Mouse (Mus musculus): Measurements from ENCODE around the gene Lancl3. TPM values are rescaled to one million over a fixed set of nuclear protein-coding genes. Genes with fewer than 3 reads are reported as not detected.

The Lancl3 gene
- polyA plus RNA-seq (2015; fragmentation: Nextera tagmentation; extraction: Ambion mirVana) = 4.9 and 5.2 TPM in 2 replicates

GRCm38 (mm10) chrX:9199761-9200371, at the start of gene Lancl3:
Lancl3 (plus strand) TSS chrX:9199902.
- Histone ChIP-seq H3K27me3 (replicated peaks; ENCODE audit: control insufficient read depth, insufficient read depth, low read length) (no peaks in the 10 kb centered on the region), H3K4me3 (ENCODE audit: low read length) (peak within 1 kb of the TSS; percentile 53), H3K9me3 (ENCODE audit: control insufficient read depth, low read length) (no peaks in the 10 kb centered on the region), H3K27ac (ENCODE audit: low read depth, low read length) (no peak within 1 kb of the TSS), H3K36me3 (ENCODE audit: control insufficient read depth, insufficient read depth, low read length) (no peaks in the 10 kb centered on the region), H3K4me1 (ENCODE audit: control insufficient read depth, insufficient read depth, low read depth, low read length) (no peaks in the 10 kb centered on the region), H3K4me2 (ENCODE audit: low read length) (peak within 1 kb of the TSS; percentile 61), H3K9ac (ENCODE audit: low read depth, low read length) (peak within 1 kb of the TSS; percentile 64)
- 18% methylated on average over 45 of the region's 49 CpGs for WGBS
- peak; percentile 83 for ATAC-seq

GRCm38 (mm10) chrX:9179011-9179410, 20.7 kb upstream of the Lancl3 start:
- Histone ChIP-seq H3K27me3 (replicated peaks; ENCODE audit: control insufficient read depth, insufficient read depth, low read length) (no peaks in the 10 kb centered on the region), H3K36me3 (ENCODE audit: control insufficient read depth, insufficient read depth, low read length) (no peaks in the 10 kb centered on the region), H3K4me1 (ENCODE audit: control insufficient read depth, insufficient read depth, low read depth, low read length) (no peaks in the 10 kb centered on the region), H3K9ac (ENCODE audit: low read depth, low read length) (no peak overlapping the region), H3K9me3 (ENCODE audit: control insufficient read depth, low read length) (no peaks in the 10 kb centered on the region), H3K4me3 (ENCODE audit: low read length) (no peak overlapping the region), H3K4me2 (ENCODE audit: low read length) (no peak overlapping the region), H3K27ac (ENCODE audit: low read depth, low read length) (no peak overlapping the region)
- 65% methylated on average over 2 of the region's 2 CpGs for WGBS
- ATAC-seq = no peak

- ATAC-seq = no peak
- H3K27me3 ChIP-seq (replicated peaks; ENCODE audit: control insufficient read depth, insufficient read depth, low read length) = no peaks in the 10 kb centered on the region
- H3K4me1 ChIP-seq (ENCODE audit: control insufficient read depth, insufficient read depth, low read depth, low read length) = no peaks in the 10 kb centered on the region
- 42% methylated on average over 5 of the region's 5 CpGs for WGBS
- no peaks in the 10 kb centered on the region for H3K9me3 ChIP-seq (ENCODE audit: control insufficient read depth, low read length)
- H3K9ac ChIP-seq (ENCODE audit: low read depth, low read length) = no peak overlapping the region
- H3K4me2 ChIP-seq (ENCODE audit: low read length) = no peak overlapping the region
- no peak overlapping the region for H3K4me3 ChIP-seq (ENCODE audit: low read length)
- H3K36me3 ChIP-seq (ENCODE audit: control insufficient read depth, insufficient read depth, low read length) = no peaks in the 10 kb centered on the region
- no peak overlapping the region for H3K27ac ChIP-seq (ENCODE audit: low read depth, low read length)
Observed at GRCm38 (mm10) chrX:9181570-9181969, 18.1 kb upstream of the Lancl3 start.

- Histone ChIP-seq H3K4me3 (ENCODE audit: low read length) (peak overlapping the region; percentile 53), H3K9me3 (ENCODE audit: control insufficient read depth, low read length) (no peaks in the 10 kb centered on the region), H3K4me1 (ENCODE audit: control insufficient read depth, insufficient read depth, low read depth, low read length) (no peaks in the 10 kb centered on the region), H3K27me3 (replicated peaks; ENCODE audit: control insufficient read depth, insufficient read depth, low read length) (no peaks in the 10 kb centered on the region), H3K9ac (ENCODE audit: low read depth, low read length) (peak overlapping the region; percentile 64), H3K36me3 (ENCODE audit: control insufficient read depth, insufficient read depth, low read length) (no peaks in the 10 kb centered on the region), H3K27ac (ENCODE audit: low read depth, low read length) (no peak overlapping the region), H3K4me2 (ENCODE audit: low read length) (peak overlapping the region; percentile 61)
- WGBS = 13% methylated on average over 3 of the region's 72 CpGs
- peak; percentile 72 for ATAC-seq
Observed at GRCm38 (mm10) chrX:9200380-9200917, 747 bp downstream of the Lancl3 start.

GRCm38 (mm10) chrX:9201954-9202353, 2.3 kb downstream of the Lancl3 start:
- no peak for ATAC-seq
- peak overlapping the region; percentile 42 for H3K4me2 ChIP-seq (ENCODE audit: low read length)
- H3K9me3 ChIP-seq (ENCODE audit: control insufficient read depth, low read length) = no peaks in the 10 kb centered on the region
- no peak overlapping the region for H3K27ac ChIP-seq (ENCODE audit: low read depth, low read length)
- 49% methylated on average over 2 of the region's 2 CpGs for WGBS
- no peaks in the 10 kb centered on the region for H3K4me1 ChIP-seq (ENCODE audit: control insufficient read depth, insufficient read depth, low read depth, low read length)
- no peak overlapping the region for H3K9ac ChIP-seq (ENCODE audit: low read depth, low read length)
- peak overlapping the region; percentile 21 for H3K4me3 ChIP-seq (ENCODE audit: low read length)
- H3K36me3 ChIP-seq (ENCODE audit: control insufficient read depth, insufficient read depth, low read length) = no peaks in the 10 kb centered on the region
- no peaks in the 10 kb centered on the region for H3K27me3 ChIP-seq (replicated peaks; ENCODE audit: control insufficient read depth, insufficient read depth, low read length)

- ATAC-seq = no peak
- Histone ChIP-seq H3K27ac (ENCODE audit: low read depth, low read length) (no peak overlapping the region), H3K4me3 (ENCODE audit: low read length) (no peak overlapping the region; the same call in 1 of the 2 replicates), H3K4me2 (ENCODE audit: low read length) (peak overlapping the region; percentile 42), H3K9ac (ENCODE audit: low read depth, low read length) (no peak overlapping the region), H3K9me3 (ENCODE audit: control insufficient read depth, low read length) (no peaks in the 10 kb centered on the region), H3K27me3 (replicated peaks; ENCODE audit: control insufficient read depth, insufficient read depth, low read length) (no peaks in the 10 kb centered on the region), H3K4me1 (ENCODE audit: control insufficient read depth, insufficient read depth, low read depth, low read length) (no peaks in the 10 kb centered on the region), H3K36me3 (ENCODE audit: control insufficient read depth, insufficient read depth, low read length) (no peaks in the 10 kb centered on the region)
- WGBS = 47% methylated on average over 7 of the region's 7 CpGs
Observed at GRCm38 (mm10) chrX:9202781-9203405, 3.2 kb downstream of the Lancl3 start.

- no peak for ATAC-seq
- Histone ChIP-seq H3K9ac (ENCODE audit: low read depth, low read length) (no peak overlapping the region), H3K36me3 (ENCODE audit: control insufficient read depth, insufficient read depth, low read length) (no peaks in the 10 kb centered on the region), H3K9me3 (ENCODE audit: control insufficient read depth, low read length) (no peaks in the 10 kb centered on the region), H3K27ac (ENCODE audit: low read depth, low read length) (no peak overlapping the region), H3K27me3 (replicated peaks; ENCODE audit: control insufficient read depth, insufficient read depth, low read length) (no peaks in the 10 kb centered on the region), H3K4me1 (ENCODE audit: control insufficient read depth, insufficient read depth, low read depth, low read length) (no peaks in the 10 kb centered on the region), H3K4me3 (ENCODE audit: low read length) (no peak overlapping the region), H3K4me2 (ENCODE audit: low read length) (no peak overlapping the region)
- 77% methylated on average over 2 of the region's 2 CpGs for WGBS
Observed at GRCm38 (mm10) chrX:9205121-9205520, 5.4 kb downstream of the Lancl3 start.

GRCm38 (mm10) chrX:9216244-9216643, 16.5 kb downstream of the Lancl3 start:
- WGBS = 91% methylated on average over 2 of the region's 2 CpGs
- Histone ChIP-seq H3K9me3 (ENCODE audit: control insufficient read depth, low read length) (no peaks in the 10 kb centered on the region), H3K36me3 (ENCODE audit: control insufficient read depth, insufficient read depth, low read length) (no peaks in the 10 kb centered on the region), H3K9ac (ENCODE audit: low read depth, low read length) (no peak overlapping the region), H3K27ac (ENCODE audit: low read depth, low read length) (no peak overlapping the region), H3K27me3 (replicated peaks; ENCODE audit: control insufficient read depth, insufficient read depth, low read length) (no peaks in the 10 kb centered on the region), H3K4me3 (ENCODE audit: low read length) (no peak overlapping the region), H3K4me1 (ENCODE audit: control insufficient read depth, insufficient read depth, low read depth, low read length) (no peaks in the 10 kb centered on the region), H3K4me2 (ENCODE audit: low read length) (no peak overlapping the region)
- ATAC-seq = no peak

- Histone ChIP-seq H3K36me3 (ENCODE audit: control insufficient read depth, insufficient read depth, low read length) (no peaks in the 10 kb centered on the region), H3K9me3 (ENCODE audit: control insufficient read depth, low read length) (no peaks in the 10 kb centered on the region), H3K27me3 (replicated peaks; ENCODE audit: control insufficient read depth, insufficient read depth, low read length) (no peaks in the 10 kb centered on the region), H3K4me2 (ENCODE audit: low read length) (no peak overlapping the region), H3K4me3 (ENCODE audit: low read length) (no peak overlapping the region), H3K9ac (ENCODE audit: low read depth, low read length) (no peak overlapping the region), H3K4me1 (ENCODE audit: control insufficient read depth, insufficient read depth, low read depth, low read length) (no peaks in the 10 kb centered on the region), H3K27ac (ENCODE audit: low read depth, low read length) (no peak overlapping the region)
- ATAC-seq = no peak
- WGBS = 83% methylated on average over 3 of the region's 3 CpGs
Observed at GRCm38 (mm10) chrX:9219570-9219969, 19.9 kb downstream of the Lancl3 start.
